Mouse (Mus musculus): Measurements from ENCODE around the gene Vmn1r219. TPM values are rescaled to one million over a fixed set of nuclear protein-coding genes. Genes with fewer than 3 reads are reported as not detected.
"Not testable (repeated sequence)": the region's sequence is repeated elsewhere in the genome, so short reads cannot be mapped to it uniquely, and the experiment has no call there.

The Vmn1r219 gene
- polyA plus RNA-seq, 1 experiment from 2014 or later: not detected

DNA sequence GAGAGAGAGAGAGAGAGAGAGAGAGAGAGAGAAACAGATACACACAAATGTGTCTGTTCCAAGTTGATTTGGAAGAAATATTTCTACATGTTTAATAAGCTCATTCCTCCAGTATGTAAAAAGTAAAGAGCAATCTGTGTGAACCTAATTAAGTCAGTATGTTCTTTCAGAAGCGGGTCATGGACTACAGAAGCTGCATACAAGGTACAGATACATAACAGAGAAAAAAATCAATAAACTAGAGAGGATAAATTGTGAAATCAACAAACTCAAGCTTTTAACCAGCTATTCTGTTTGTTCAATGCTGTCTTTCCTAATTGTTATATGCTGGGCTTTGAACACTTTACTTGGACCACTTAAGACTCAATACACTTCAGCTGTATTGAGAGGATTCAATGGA is 44.8 kb downstream of the Vmn1r219 start:
- WGBS (ENCODE audit: insufficient replicate concordance): 33% methylated on average over 1 of the region's 1 CpGs
- not testable (repeated sequence) for H3K9ac ChIP-seq (ENCODE audit: low read depth, low read length); H3K4me1 ChIP-seq (ENCODE audit: control insufficient read depth, low read depth, low read length); H3K4me2 ChIP-seq (ENCODE audit: low read depth, low read length); H3K9me3 ChIP-seq (replicated peaks; ENCODE audit: control insufficient read depth, low read length); H3K27me3 ChIP-seq (ENCODE audit: control insufficient read depth, insufficient read depth, low read depth, low read length); H3K27ac ChIP-seq (ENCODE audit: low read length); ATAC-seq (ENCODE audit: low read depth); H3K36me3 ChIP-seq (ENCODE audit: control insufficient read depth, insufficient read depth); H3K4me3 ChIP-seq (ENCODE audit: low read depth, low read length)

DNA sequence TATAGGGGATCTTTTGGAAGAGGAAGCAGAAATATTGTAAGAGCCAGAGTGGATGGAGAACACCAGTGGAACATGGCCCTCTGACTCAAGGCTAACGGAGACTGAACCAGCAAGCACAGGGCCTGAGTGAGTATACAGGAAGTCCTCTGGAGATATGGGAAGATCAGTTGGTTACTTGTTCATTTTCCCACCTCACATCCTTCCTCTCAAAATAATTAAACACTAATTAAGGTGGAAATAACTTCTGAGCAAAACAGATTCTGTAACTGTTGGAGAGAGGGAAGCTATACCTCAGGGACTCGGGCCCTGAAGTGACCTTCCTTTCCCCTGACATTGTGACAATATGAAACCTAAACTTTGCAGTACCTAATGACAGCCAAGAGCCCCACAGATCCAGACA is 54.7 kb downstream of the Vmn1r219 start, which contains the start of gene Vmn1r221:
TSS of gene Vmn1r221 (plus strand) at position 301 of the 400 bp plus-strand sequence.
- not testable (repeated sequence) for H3K9ac ChIP-seq (ENCODE audit: low read depth, low read length); H3K4me1 ChIP-seq (ENCODE audit: control insufficient read depth, low read depth, low read length); H3K27me3 ChIP-seq (ENCODE audit: control insufficient read depth, insufficient read depth, low read depth, low read length); H3K4me2 ChIP-seq (ENCODE audit: low read depth, low read length); H3K27ac ChIP-seq (ENCODE audit: low read length); H3K9me3 ChIP-seq (replicated peaks; ENCODE audit: control insufficient read depth, low read length); H3K4me3 ChIP-seq (ENCODE audit: low read depth, low read length); ATAC-seq (ENCODE audit: low read depth); H3K36me3 ChIP-seq (ENCODE audit: control insufficient read depth, insufficient read depth)
- WGBS (ENCODE audit: insufficient replicate concordance): 58% methylated on average over 2 of the region's 2 CpGs

Other genes starting within 250 kb of the Vmn1r219 start
- not detected in 2 replicates for gene Vmn1r213, start 151.7 kb upstream of the Vmn1r219 start, polyA plus RNA-seq (2015; fragmentation: Nextera tagmentation; extraction: Ambion mirVana)
- not detected in 2 replicates for gene Vmn1r214, start 128.9 kb upstream of the Vmn1r219 start, polyA plus RNA-seq (2015; fragmentation: Nextera tagmentation; extraction: Ambion mirVana)
- gene Vmn1r215, start 91.3 kb upstream of the Vmn1r219 start, polyA plus RNA-seq (2015; fragmentation: Nextera tagmentation; extraction: Ambion mirVana): not detected in 2 replicates
- gene Vmn1r217, start 41.1 kb upstream of the Vmn1r219 start, polyA plus RNA-seq (2015; fragmentation: Nextera tagmentation; extraction: Ambion mirVana): not detected in 2 replicates
- gene Vmn1r218, start 26.2 kb upstream of the Vmn1r219 start, polyA plus RNA-seq (2015; fragmentation: Nextera tagmentation; extraction: Ambion mirVana): not detected in 2 replicates
- gene Vmn1r220, start 28.7 kb downstream of the Vmn1r219 start, polyA plus RNA-seq (2015; fragmentation: Nextera tagmentation; extraction: Ambion mirVana): not detected in 2 replicates
- gene Vmn1r221, start 54.8 kb downstream of the Vmn1r219 start, polyA plus RNA-seq (2015; fragmentation: Nextera tagmentation; extraction: Ambion mirVana): not detected in 2 replicates
- not detected in 2 replicates for gene Vmn1r222, start 76.6 kb downstream of the Vmn1r219 start, polyA plus RNA-seq (2015; fragmentation: Nextera tagmentation; extraction: Ambion mirVana)
- not detected in 2 replicates for gene Vmn1r223, start 87.8 kb downstream of the Vmn1r219 start, polyA plus RNA-seq (2015; fragmentation: Nextera tagmentation; extraction: Ambion mirVana)
- 12.0 and 13.1 TPM in 2 replicates for gene Zfp322a, start 209.9 kb downstream of the Vmn1r219 start, polyA plus RNA-seq (2015; fragmentation: Nextera tagmentation; extraction: Ambion mirVana)